Mouse (Mus musculus) midbrain, embryonic 16.5 days (tissue): ENCODE measurements at regions not wholly inside any gene's neighbourhood (a gene's known extent, or its start where the extent isn't known, plus 50 kb on each side); places are given as distances from the start of the nearest gene placed in this dataset.
"Not testable (repeated sequence)": the region's sequence is repeated elsewhere in the genome, so short reads cannot be mapped to it uniquely, and the experiment has no call there.

ENCODE experiments used
- ATAC-seq: fragments of 200-750 bp; cut with Nextera tagmentation; 2 replicates; pipeline ENCODE4 v1.8.0; 2017; ENCODE audit warnings: moderate TSS enrichment
- H3K27ac ChIP-seq: fragments of 300-500 bp; sonication (generic); 2 replicates; pipeline ENCODE4 v1.5.1; 2014; ENCODE audit warnings: mild to moderate bottlenecking, low read length, mixed read lengths
- H3K27me3 ChIP-seq: fragments of 300-500 bp; sonication (generic); 2 replicates; pipeline ENCODE4 v1.6.1; 2014; ENCODE audit warnings: low read depth, low read length, mixed read lengths; ENCODE audit not compliant: control insufficient read depth, insufficient read depth
- H3K36me3 ChIP-seq: fragments of 300-500 bp; sonication (generic); 2 replicates; pipeline ENCODE4 v1.6.1; 2014; ENCODE audit warnings: mild to moderate bottlenecking, low read length, moderate library complexity, mixed read lengths; ENCODE audit not compliant: control insufficient read depth, insufficient read depth
- H3K4me1 ChIP-seq: fragments of 300-500 bp; sonication (generic); 2 replicates; pipeline ENCODE4 v1.6.1; 2014; ENCODE audit warnings: mild to moderate bottlenecking, low read length, mixed read lengths; ENCODE audit not compliant: control insufficient read depth, insufficient read depth
- H3K4me2 ChIP-seq: fragments of 300-500 bp; sonication (generic); 2 replicates; pipeline ENCODE4 v1.6.1; 2014; ENCODE audit warnings: mild to moderate bottlenecking, low read length, mixed read lengths
- H3K4me3 ChIP-seq: fragments of 300-500 bp; sonication (generic); 2 replicates; pipeline ENCODE4 v1.5.1; 2014; ENCODE audit warnings: low read depth, mild to moderate bottlenecking, low read length, moderate library complexity, mixed read lengths
- H3K9ac ChIP-seq: fragments of 300-500 bp; sonication (generic); 2 replicates; pipeline ENCODE4 v1.6.1; 2014; ENCODE audit warnings: low read depth, low read length, mixed read lengths
- H3K9me3 ChIP-seq: fragments of 300-500 bp; sonication (generic); replicated peaks from 2 replicates; pipeline ENCODE4 v1.6.1; 2014; ENCODE audit warnings: mild to moderate bottlenecking, low read length, mixed read lengths; ENCODE audit not compliant: control insufficient read depth, poor library complexity, severe bottlenecking
- WGBS: fragments of 180-500 bp; shearing (Covaris S2); extraction: QIAGEN DNeasy Blood & Tissue Kit; methylation state at CpG from one replicate; pipeline ENCODE4 v1.1.7; 2014; 5-methylcytosine and 5-hydroxymethylcytosine counted together

GRCm38 (mm10) chr13:113463420-113463819 is 154.9 kb downstream of the Snx18 start:
- H3K36me3 ChIP-seq, result no peaks in the 10 kb centered on the region
- no peak overlapping the region for H3K4me2 ChIP-seq
- no peak overlapping the region for H3K27ac ChIP-seq
- no peak overlapping the region for H3K9ac ChIP-seq
- H3K27me3 ChIP-seq, result no peaks in the 10 kb centered on the region
- H3K9me3 ChIP-seq, result no peaks in the 10 kb centered on the region
- WGBS, result 70% methylated on average over 4 of the region's 4 CpGs
- H3K4me1 ChIP-seq, result no peaks in the 10 kb centered on the region
- ATAC-seq, result no peak
- H3K4me3 ChIP-seq, result no peak overlapping the region

- ATAC-seq, result no peak
- Histone ChIP-seq H3K4me2 (no peak overlapping the region), H3K4me3 (no peak overlapping the region), H3K4me1 (no peaks in the 10 kb centered on the region), H3K27me3 (no peaks in the 10 kb centered on the region), H3K36me3 (no peaks in the 10 kb centered on the region), H3K9ac (no peak overlapping the region), H3K9me3 (no peaks in the 10 kb centered on the region), H3K27ac (no peak overlapping the region)
- WGBS, result 70% methylated on average over 11 of the region's 11 CpGs
Measured at GRCm38 (mm10) chr13:113454490-113455295, 161.7 kb downstream of the BC067074 start.

- H3K9me3 ChIP-seq, result no peaks in the 10 kb centered on the region
- 90% methylated on average over 1 of the region's 1 CpGs for WGBS
- H3K27ac ChIP-seq, result no peak overlapping the region
- no peak overlapping the region for H3K9ac ChIP-seq
- no peaks in the 10 kb centered on the region for H3K4me1 ChIP-seq
- H3K4me3 ChIP-seq, result no peak overlapping the region
- H3K4me2 ChIP-seq, result no peak overlapping the region
- no peak for ATAC-seq
- H3K36me3 ChIP-seq, result no peaks in the 10 kb centered on the region
- H3K27me3 ChIP-seq, result no peaks in the 10 kb centered on the region
Measured at GRCm38 (mm10) chr13:113448378-113448777, 155.4 kb downstream of the BC067074 start.

- H3K9ac ChIP-seq, result no peak overlapping the region
- no peaks in the 10 kb centered on the region for H3K27me3 ChIP-seq
- 85% methylated on average over 5 of the region's 5 CpGs for WGBS
- H3K4me1 ChIP-seq, result no peaks in the 10 kb centered on the region
- ATAC-seq, result no peak
- H3K9me3 ChIP-seq, result no peaks in the 10 kb centered on the region
- no peaks in the 10 kb centered on the region for H3K36me3 ChIP-seq
- H3K4me3 ChIP-seq, result no peak overlapping the region
- H3K27ac ChIP-seq, result no peak overlapping the region
- H3K4me2 ChIP-seq, result no peak overlapping the region
Measured at GRCm38 (mm10) chr13:113446226-113446625, 153.3 kb downstream of the BC067074 start.

GRCm38 (mm10) chr13:113444481-113444880 is 151.5 kb downstream of the BC067074 start:
- WGBS, result 89% methylated on average over 2 of the region's 2 CpGs

GRCm38 (mm10) chr13:113443078-113443477 is 150.1 kb downstream of the BC067074 start:
- Histone ChIP-seq H3K4me2 (no peak overlapping the region), H3K36me3 (no peaks in the 10 kb centered on the region), H3K4me1 (no peaks in the 10 kb centered on the region), H3K9ac (no peak overlapping the region), H3K27me3 (no peaks in the 10 kb centered on the region), H3K9me3 (no peaks in the 10 kb centered on the region), H3K4me3 (no peak overlapping the region), H3K27ac (no peak overlapping the region)
- no peak for ATAC-seq
- WGBS, result 93% methylated on average over 8 of the region's 8 CpGs

More at GRCm38 (mm10) chr13:113444481-113444880, 151.5 kb downstream of the BC067074 start:
- not testable (repeated sequence) for H3K9ac ChIP-seq, ATAC-seq, H3K27me3 ChIP-seq, H3K4me2 ChIP-seq, H3K36me3 ChIP-seq, H3K9me3 ChIP-seq, H3K4me3 ChIP-seq, H3K4me1 ChIP-seq, H3K27ac ChIP-seq

GRCm38 (mm10) chr13:113442169-113442568 is 149.2 kb downstream of the BC067074 start:
- Histone ChIP-seq H3K4me2 (no peak overlapping the region), H3K4me3 (no peak overlapping the region), H3K9ac (no peak overlapping the region), H3K27me3 (no peaks in the 10 kb centered on the region), H3K9me3 (no peaks in the 10 kb centered on the region), H3K36me3 (no peaks in the 10 kb centered on the region), H3K27ac (no peak overlapping the region), H3K4me1 (no peaks in the 10 kb centered on the region)
- no peak for ATAC-seq
- WGBS, result 83% methylated on average over 9 of the region's 9 CpGs

GRCm38 (mm10) chr13:113440137-113440536 is 147.2 kb downstream of the BC067074 start:
- Histone ChIP-seq H3K9ac (no peak overlapping the region), H3K36me3 (no peaks in the 10 kb centered on the region), H3K4me1 (no peaks in the 10 kb centered on the region), H3K4me3 (no peak overlapping the region), H3K27ac (no peak overlapping the region), H3K4me2 (no peak overlapping the region), H3K27me3 (no peaks in the 10 kb centered on the region), H3K9me3 (no peaks in the 10 kb centered on the region)
- ATAC-seq, result no peak
- 94% methylated on average over 5 of the region's 5 CpGs for WGBS

GRCm38 (mm10) chr13:113439516-113439915 is 146.6 kb downstream of the BC067074 start:
- Histone ChIP-seq H3K4me2 (no peak overlapping the region), H3K9me3 (no peaks in the 10 kb centered on the region), H3K36me3 (no peaks in the 10 kb centered on the region), H3K27me3 (no peaks in the 10 kb centered on the region), H3K4me1 (no peaks in the 10 kb centered on the region), H3K4me3 (no peak overlapping the region), H3K27ac (no peak overlapping the region), H3K9ac (no peak overlapping the region)
- 43% methylated on average over 7 of the region's 7 CpGs for WGBS
- no peak for ATAC-seq
